Mouse (Mus musculus) MEL (cell line): ENCODE results near the gene Pon2. TPM values are rescaled to one million over a fixed set of nuclear protein-coding genes. Genes with fewer than 3 reads are reported as not detected.

ENCODE experiments used
- DNase-seq: peaks from one replicate; pipeline ENCODE4 v3.0.0; 2011; ENCODE audit warnings: low read depth, low spot score
- H3K27ac ChIP-seq: 2 replicates; pipeline ENCODE4 v1.5.1; 2012; ENCODE audit warnings: low read depth, mild to moderate bottlenecking, control low read depth, low read length, moderate library complexity; ENCODE audit not compliant: control insufficient read depth
- H3K27me3 ChIP-seq, 2 experiments: fragments of 150-350 bp in 1 of 2; sonication (generic) in 1 of 2; 2 replicates each; pipeline ENCODE4 v1.6.1; 2012; ENCODE audit warnings: low read length in 2 of 2, mild to moderate bottlenecking in 2 of 2, improper control_type of control experiment in 1 of 2, moderate library complexity in 1 of 2; ENCODE audit not compliant: insufficient read depth in 2 of 2, control insufficient read depth in 1 of 2
- H3K36me3 ChIP-seq, 2 experiments: 2 replicates each; pipeline ENCODE4 v1.6.1; 2012 to 2014; ENCODE audit warnings: low read length in 2 of 2, improper control_type of control experiment in 1 of 2, inconsistent platforms in 1 of 2, mild to moderate bottlenecking in 1 of 2; ENCODE audit not compliant: insufficient read depth in 2 of 2, control insufficient read depth in 1 of 2
- H3K4me1 ChIP-seq, 2 experiments: fragments of 150-350 bp in 1 of 2; sonication (generic) in 1 of 2; 2 replicates each; pipeline ENCODE4 v1.6.1; 2012; ENCODE audit warnings: low read length in 2 of 2, improper control_type of control experiment in 1 of 2, mild to moderate bottlenecking in 1 of 2; ENCODE audit not compliant: insufficient read depth in 2 of 2, control insufficient read depth in 1 of 2
- H3K4me3 ChIP-seq, 2 experiments: fragments of 150-350 bp in 1 of 2; sonication (generic) in 1 of 2; 2 replicates each; pipeline ENCODE4 v1.5.1; 2012; ENCODE audit warnings: low read depth in 2 of 2, low read length in 2 of 2, mild to moderate bottlenecking in 2 of 2, moderate library complexity in 2 of 2, control low read depth in 1 of 2, improper control_type of control experiment in 1 of 2; ENCODE audit not compliant: control insufficient read depth in 1 of 2, insufficient read depth in 1 of 2
- H3K79me2 ChIP-seq: 2 replicates; pipeline ENCODE4 v1.6.1; 2012; ENCODE audit warnings: mild to moderate bottlenecking, low read length, moderate library complexity; ENCODE audit not compliant: control insufficient read depth, poor library complexity, insufficient read depth
- H3K9ac ChIP-seq: 2 replicates; pipeline ENCODE4 v1.6.1; 2012; ENCODE audit warnings: low read depth, mild to moderate bottlenecking, control low read depth, low read length, moderate library complexity; ENCODE audit not compliant: control insufficient read depth, poor library complexity, severe bottlenecking
- H3K9me3 ChIP-seq: fragments of 150-350 bp; sonication (generic); replicated peaks from 2 replicates; pipeline ENCODE4 v1.6.1; 2012; ENCODE audit warnings: mild to moderate bottlenecking, low read length, improper control_type of control experiment, moderate library complexity; ENCODE audit not compliant: insufficient read depth
- E2F4 ChIP-seq: IDR thresholded peaks from 2 replicates; pipeline ENCODE4 v1.6.1; 2011; ENCODE audit warnings: low read depth, low read length, improper control_type of control experiment, borderline replicate concordance
- ELF1 ChIP-seq: IDR thresholded peaks from 2 replicates; pipeline ENCODE4 v1.6.1; 2014; ENCODE audit warnings: low read depth, mild to moderate bottlenecking, inconsistent platforms, low read length, improper control_type of control experiment, moderate library complexity
- EP300 ChIP-seq, 2 experiments: IDR thresholded peaks; 2 replicates each; pipeline ENCODE4 v1.6.1; 2011; ENCODE audit warnings: improper control_type of control experiment in 2 of 2, low read length in 2 of 2, low read depth in 1 of 2, mild to moderate bottlenecking in 1 of 2
- GABPA ChIP-seq: IDR thresholded peaks from 2 replicates; pipeline ENCODE4 v1.6.1; 2012; ENCODE audit warnings: low read depth, mild to moderate bottlenecking, inconsistent platforms, low read length, improper control_type of control experiment, moderate library complexity
- GATA1 ChIP-seq: IDR thresholded peaks from 2 replicates; pipeline ENCODE4 v1.6.1; 2011; ENCODE audit warnings: low read depth, low read length, improper control_type of control experiment
- JUND ChIP-seq: IDR thresholded peaks from 2 replicates; pipeline ENCODE4 v1.6.1; 2011; ENCODE audit warnings: low read depth, mild to moderate bottlenecking, improper control_type of control experiment, low read length
- MAFK ChIP-seq: IDR thresholded peaks from 2 replicates; pipeline ENCODE4 v1.6.1; 2011; ENCODE audit warnings: low read depth, mild to moderate bottlenecking, low read length, improper control_type of control experiment, borderline replicate concordance
- MAZ ChIP-seq: IDR thresholded peaks from 2 replicates; pipeline ENCODE4 v1.6.1; 2012; ENCODE audit warnings: low read depth, mild to moderate bottlenecking, inconsistent platforms, low read length, improper control_type of control experiment
- NELFE ChIP-seq: IDR thresholded peaks from 2 replicates; pipeline ENCODE4 v1.6.1; 2011; ENCODE audit warnings: low read depth, low read length, improper control_type of control experiment
- NRF1 ChIP-seq: IDR thresholded peaks from 2 replicates; pipeline ENCODE4 v1.6.1; 2014; ENCODE audit warnings: low read depth, mild to moderate bottlenecking, inconsistent platforms, low read length, improper control_type of control experiment, moderate library complexity; ENCODE audit not compliant: poor library complexity, insufficient read depth, severe bottlenecking
- POLR2A ChIP-seq, 2 experiments: IDR thresholded peaks; 2 replicates each; pipeline ENCODE4 v1.6.1; 2011 to 2012; ENCODE audit warnings: low read length in 2 of 2, mild to moderate bottlenecking in 2 of 2, control low read depth in 1 of 2, improper control_type of control experiment in 1 of 2, low read depth in 1 of 2, moderate library complexity in 1 of 2; ENCODE audit not compliant: control insufficient read depth in 1 of 2, insufficient read depth in 1 of 2, poor library complexity in 1 of 2
- POLR2AphosphoS2 ChIP-seq: IDR thresholded peaks from 2 replicates; pipeline ENCODE4 v1.6.1; 2011; ENCODE audit warnings: low read length, improper control_type of control experiment
- POLR2AphosphoS5 ChIP-seq: IDR thresholded peaks from 2 replicates; pipeline ENCODE4 v1.6.1; 2012; ENCODE audit warnings: low read depth, borderline replicate concordance, mild to moderate bottlenecking, inconsistent platforms, low read length, moderate library complexity, mixed read lengths
- RAD21 ChIP-seq: IDR thresholded peaks from 2 replicates; pipeline ENCODE4 v1.6.1; 2011; ENCODE audit warnings: mild to moderate bottlenecking, low read depth, low read length, improper control_type of control experiment
- RCOR1 ChIP-seq: IDR thresholded peaks from 2 replicates; pipeline ENCODE4 v1.6.1; 2012; ENCODE audit warnings: low read depth, mild to moderate bottlenecking, inconsistent platforms, low read length, improper control_type of control experiment
- SMC3 ChIP-seq: IDR thresholded peaks from 2 replicates; pipeline ENCODE4 v1.6.1; 2011; ENCODE audit warnings: low read depth, low read length, improper control_type of control experiment
- TCF12 ChIP-seq: IDR thresholded peaks from 2 replicates; pipeline ENCODE4 v1.6.1; 2014; ENCODE audit warnings: low read depth, mild to moderate bottlenecking, inconsistent platforms, low read length, improper control_type of control experiment, moderate library complexity
- USF2 ChIP-seq, 2 experiments: IDR thresholded peaks; 2 replicates each; pipeline ENCODE4 v1.6.1; 2011 to 2012; ENCODE audit warnings: improper control_type of control experiment in 2 of 2, low read length in 2 of 2, borderline replicate concordance in 1 of 2, inconsistent platforms in 1 of 2, low read depth in 1 of 2, mild to moderate bottlenecking in 1 of 2; ENCODE audit not compliant: insufficient read depth in 1 of 2
- ZC3H11A ChIP-seq: IDR thresholded peaks from 2 replicates; pipeline ENCODE4 v1.6.1; 2012; ENCODE audit warnings: low read depth, mild to moderate bottlenecking, inconsistent platforms, low read length, improper control_type of control experiment
- ZMIZ1 ChIP-seq: IDR thresholded peaks from 2 replicates; pipeline ENCODE4 v1.6.1; 2012; ENCODE audit warnings: low read depth, mild to moderate bottlenecking, inconsistent platforms, low read length, improper control_type of control experiment, moderate library complexity
- polyA plus RNA-seq, 2 experiments: library from polyadenylated mRNA; stranded (reverse) in 1 of 2; unstranded in 1 of 2; fragments of >175 nt in 1 of 2; fragments of >200 nt in 1 of 2; gene quantifications; 2 replicates each; pipeline versions ENCODE4 v1.2.1 to v1.2.4; 2012; ENCODE audit warnings: low replicate concordance in 2 of 2, low read depth in 1 of 2; ENCODE audit not compliant: insufficient read length in 2 of 2, insufficient read depth in 1 of 2, missing spikeins in 1 of 2
- total RNA-seq: library from RNA; depleted of rRNA; stranded (reverse); fragments of 300-350 nt; gene quantifications from 2 replicates; pipeline ENCODE4 v1.2.3, GENCODE M21; 2012

Pon2 gene
- total and polyA plus RNA-seq, 3 experiments = 14.4 to 21.2 TPM; not detected in 1

DNA sequence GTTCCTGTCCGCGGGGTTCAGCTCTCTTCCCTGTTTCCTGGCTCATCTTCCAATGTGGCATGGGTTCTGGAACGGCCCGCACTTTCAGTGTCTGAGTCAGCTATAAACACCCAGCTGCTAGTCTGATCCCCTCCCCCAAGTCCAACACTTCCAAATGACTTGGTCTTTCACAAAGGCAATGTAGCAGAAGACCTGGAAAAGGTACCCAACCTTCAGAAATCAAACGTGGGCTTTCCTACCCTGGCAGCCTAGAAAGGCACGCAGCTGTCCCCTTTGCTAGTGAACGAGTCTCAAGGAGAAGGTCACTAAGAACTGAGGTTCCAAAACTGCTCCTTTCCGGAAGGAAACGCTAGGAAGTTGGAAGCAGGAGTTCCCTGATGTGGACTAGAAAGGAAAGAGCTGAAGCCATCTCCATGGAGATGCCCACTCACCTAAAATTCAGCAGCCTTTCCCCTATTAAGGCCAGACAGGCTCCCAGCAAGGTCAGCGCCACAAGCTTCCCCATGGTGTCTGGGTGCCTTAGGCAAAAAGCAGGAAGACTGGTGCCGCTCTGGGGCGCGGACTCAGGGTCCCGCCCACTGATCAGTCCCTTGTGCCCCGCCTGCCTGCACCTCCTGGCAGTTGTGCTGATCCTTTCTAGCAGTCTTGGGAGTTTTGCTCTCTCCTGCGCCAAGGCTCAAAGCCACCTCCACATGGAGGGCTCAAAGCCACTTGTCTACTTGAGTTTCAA is 42.4 kb downstream of the Pon2 start, which contains the start of gene Pon3:
TSS of gene Pon3 (minus strand) at position 565 of the 730 bp plus-strand sequence.
- Histone ChIP-seq H3K9me3 (no peaks in the 10 kb centered on the region), H3K4me1 (peaks cover 2 to 11% of the 10 kb centered on the region in 2 experiments), H3K9ac (peak within 1 kb of the TSS; percentile 55), H3K79me2 (no peaks in the 10 kb centered on the region), H3K27ac (no peak within 1 kb of the TSS), H3K36me3 (peaks cover 0 to 10% of the 10 kb centered on the region in 2 experiments; a peak in 2 of 4 replicates), H3K27me3 (no peaks in the 10 kb centered on the region), H3K4me3 (peak within 1 kb of the TSS; percentile 67 to 76)
- TF ChIP-seq GABPA (no peak), E2F4 (no peak; the same call in 1 of the 2 replicates), ELF1 (peak; percentile 46), RCOR1 (0 out of 2 replicates have a peak, but pooled peaks have one; percentile 9), USF2 (IDR thresholded peaks at IDR 0.05; ENCODE audit: borderline replicate concordance in 1 of 2, insufficient read depth in 1 of 2, low read depth in 1 of 2, low read length in 2 of 2) (no peak), POLR2A (IDR thresholded peaks at IDR 0.05; ENCODE audit: control insufficient read depth in 1 of 2, insufficient read depth in 1 of 2, low read depth in 1 of 2, low read length in 2 of 2, poor library complexity in 1 of 2) (peak in 1 of 2 experiments; percentile 61; a peak in 2 of 4 replicates), POLR2AphosphoS2 (peak; percentile 60; the same call in 1 of the 2 replicates), TCF12 (peak; percentile 40; the same call in 1 of the 2 replicates), NELFE (peak; percentile 48; the same call in 1 of the 2 replicates), SMC3 (0 out of 2 replicates have a peak, but pooled peaks have one; percentile 8)
- peak; percentile 77 for DNase-seq

DNA sequence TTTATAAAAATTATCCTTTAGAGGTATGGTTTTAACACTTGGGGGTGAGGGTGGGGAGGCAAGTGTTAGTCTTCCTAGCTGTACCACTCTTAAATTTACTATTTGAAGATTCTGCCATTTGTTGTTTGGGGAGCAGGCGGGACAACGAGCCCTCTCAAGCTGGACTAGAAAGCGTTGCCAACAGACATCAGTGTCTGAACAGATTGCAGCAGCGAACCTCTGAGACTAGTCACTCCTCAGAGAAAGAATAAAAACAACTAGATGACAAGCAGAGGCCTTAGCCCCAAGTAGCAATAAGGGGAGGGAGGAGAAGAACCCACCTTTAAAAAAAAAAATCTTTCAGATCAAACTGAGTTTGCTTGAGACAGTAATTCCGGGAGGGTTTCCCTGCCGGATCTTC is 43.0 kb downstream of the Pon2 start:
- H3K9me3 ChIP-seq = no peaks in the 10 kb centered on the region
- H3K4me1 ChIP-seq = peaks cover 2 to 11% of the 10 kb centered on the region in 2 experiments
- no peak overlapping the region for H3K27ac ChIP-seq
- H3K4me3 ChIP-seq = peak overlapping the region; percentile 67 to 76
- H3K79me2 ChIP-seq = no peaks in the 10 kb centered on the region
- H3K36me3 ChIP-seq = peaks cover 0 to 10% of the 10 kb centered on the region in 2 experiments; a peak in 2 of 4 replicates
- DNase-seq = no peak
- no peaks in the 10 kb centered on the region for H3K27me3 ChIP-seq
- TF ChIP-seq ZC3H11A (no peak), NELFE (no peak), GATA1 (no peak), POLR2AphosphoS5 (no peak), ZMIZ1 (no peak), JUND (no peak), MAFK (no peak), NRF1 (no peak), POLR2A (IDR thresholded peaks at IDR 0.05; ENCODE audit: control insufficient read depth in 1 of 2, insufficient read depth in 1 of 2, low read depth in 1 of 2, low read length in 2 of 2, poor library complexity in 1 of 2) (no peak), USF2 (IDR thresholded peaks at IDR 0.05; ENCODE audit: borderline replicate concordance in 1 of 2, insufficient read depth in 1 of 2, low read depth in 1 of 2, low read length in 2 of 2) (no peak), EP300 (IDR thresholded peaks at IDR 0.05; ENCODE audit: low read depth in 1 of 2, low read length in 2 of 2) (no peak), RAD21 (no peak), MAZ (no peak)
- H3K9ac ChIP-seq = peak overlapping the region; percentile 55
